Mouse (Mus musculus) cortical plate, adult 2 months (tissue): ENCODE results near the gene Gopc.

Experiments used
- CTCF ChIP-seq: fragments of 200-500 bp; IDR thresholded peaks from 2 replicates; pipeline ENCODE4 v1.5.1; 2011; ENCODE audit warnings: mild to moderate bottlenecking, control low read depth, low read length; ENCODE audit not compliant: insufficient read depth; ENCODE audit errors: extremely low read depth
- POLR2A ChIP-seq: fragments of 200-500 bp; IDR thresholded peaks from 2 replicates; pipeline ENCODE4 v1.6.1; 2011; ENCODE audit warnings: mild to moderate bottlenecking, low read length, control low read depth; ENCODE audit not compliant: insufficient read depth; ENCODE audit errors: extremely low read depth

- TF ChIP-seq POLR2A (0 out of 2 replicates have a peak, but pooled peaks have one; percentile 32), CTCF (peak; percentile 67)
Measured at GRCm38 (mm10) chr10:52417299-52417997, 35.5 kb upstream of the Gopc start, which contains the start of gene Nus1.
